Mouse (Mus musculus): Measurements from ENCODE around the gene Gpld1. TPM values are rescaled to one million over a fixed set of nuclear protein-coding genes. Genes with fewer than 3 reads are reported as not detected.

The Gpld1 gene
- polyA plus RNA-seq, 1 experiment from 2014 or later = 0.89 TPM

DNA sequence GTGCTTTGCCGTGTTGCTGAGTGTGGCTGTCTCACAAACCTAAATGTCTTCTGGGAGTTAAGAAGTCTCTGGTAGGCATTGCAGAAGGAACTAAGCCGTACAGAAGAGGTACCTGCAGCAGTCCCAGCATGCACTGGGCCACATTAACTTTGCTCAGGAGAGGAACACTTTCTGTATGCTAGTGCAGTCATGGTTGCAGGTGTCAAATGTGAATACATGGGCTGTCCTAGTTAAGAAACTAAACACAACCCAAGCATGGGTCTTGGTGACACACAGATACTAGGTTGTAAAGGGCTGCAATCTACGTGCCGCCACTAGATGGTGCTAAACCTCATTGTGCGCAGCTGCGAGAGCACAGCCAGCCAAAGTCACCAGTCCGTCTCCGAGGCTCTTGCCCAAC lies 64.2 kb downstream of the Gpld1 start:
- no peaks in the 10 kb centered on the region for H3K27me3 ChIP-seq
- ChIA-PET POLR2A (no interaction called here), CTCF (no interaction called here)
- peak; percentile 69 for TF ChIP-seq CTCF (IDR thresholded peaks at IDR 0.05)
- in situ Hi-C loops (cut with MboI; ENCODE audit: low pct_unique_long_range_greater_than_20kb) = no loop called here
- DNase-seq (ENCODE audit: low read depth, low spot score) (no peak), ATAC-seq (no peak)

DNA sequence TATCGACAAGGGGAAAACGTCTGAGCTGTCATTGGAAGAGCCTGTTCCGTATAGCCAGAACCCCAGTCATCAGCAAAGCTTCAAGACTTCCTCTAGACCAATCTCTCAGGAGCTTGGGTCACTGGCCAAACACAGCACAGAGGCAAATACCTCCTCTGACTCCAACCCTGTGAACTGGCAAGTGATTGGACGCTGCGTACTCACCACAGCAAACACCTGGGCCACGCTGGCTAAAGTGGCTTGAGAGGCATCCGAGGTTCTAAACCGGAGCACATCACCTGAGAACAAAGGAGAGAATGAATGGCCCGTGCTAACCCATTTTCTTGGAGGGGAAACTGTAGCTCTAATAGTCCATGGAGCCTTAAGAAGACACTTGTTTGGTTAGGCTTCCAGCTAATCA lies 75.4 kb downstream of the Gpld1 start:
- in situ Hi-C loops (cut with MboI; ENCODE audit: low pct_unique_long_range_greater_than_20kb) = no loop called here
- no peak for ATAC-seq
- ChIA-PET CTCF (interaction anchor here (2.6 to 3.3 kb wide), 2 partner anchors 29 to 97 kb away, joined by 6 to 13 read pairs; no protein-coding TSS in a partner anchor), POLR2A (interaction anchor here (0.7 to 2.2 kb wide), 4 partner anchors 13 to 104 kb away, joined by 3 to 6 read pairs (median 5); no protein-coding TSS in a partner anchor)
- no peaks in the 10 kb centered on the region for H3K27me3 ChIP-seq
- no peak for DNase-seq (ENCODE audit: low read depth, low spot score)
- no peak for TF ChIP-seq CTCF (IDR thresholded peaks at IDR 0.05)

GRCm38 (mm10) chr13:25019793-25020539 lies 77.0 kb downstream of the Gpld1 start, which contains the start of gene Mrs2:
TSS of gene Mrs2 (minus strand) at chr13:25020379.
- DNase-seq (ENCODE audit: low read depth, low spot score) (peak; percentile 48), ATAC-seq (peak; percentile 70)
- CTCF ChIA-PET = interaction anchor here (1.8 to 3.3 kb wide), 2 partner anchors 66 to 96 kb away, joined by 3 to 13 read pairs; no protein-coding TSS in a partner anchor
- in situ Hi-C loops (cut with MboI; ENCODE audit: low pct_unique_long_range_greater_than_20kb) = loop anchor here (10.0 kb wide), 2 partner anchors 95 to 325 kb away; no protein-coding TSS in a partner anchor
- POLR2A ChIA-PET = interaction anchor here (0.6 to 2.2 kb wide), 4 partner anchors 35 to 96 kb away, joined by 3 to 6 read pairs (median 5); no protein-coding TSS in a partner anchor
- no peaks in the 10 kb centered on the region for H3K27me3 ChIP-seq
- no peak for TF ChIP-seq CTCF (IDR thresholded peaks at IDR 0.05)

- POLR2A ChIA-PET = interaction anchor here (1.1 to 2.2 kb wide), 3 partner anchors 34 to 95 kb away, joined by 4 to 6 read pairs (median 6); no protein-coding TSS in a partner anchor
- no peak for DNase-seq (ENCODE audit: low read depth, low spot score)
- no peak for TF ChIP-seq CTCF (IDR thresholded peaks at IDR 0.05)
- CTCF ChIA-PET = interaction anchor here (0.7 to 3.3 kb wide), 3 partner anchors 65 to 111 kb away, joined by 3 to 13 read pairs (median 3); no protein-coding TSS in a partner anchor
- H3K27me3 ChIP-seq = no peaks in the 10 kb centered on the region
- ATAC-seq = no peak
- in situ Hi-C loops (cut with MboI; ENCODE audit: low pct_unique_long_range_greater_than_20kb) = loop anchor here (10.0 kb wide), 2 partner anchors 94 to 324 kb away; no protein-coding TSS in a partner anchor
Measured at GRCm38 (mm10) chr13:25020540-25020892, 77.6 kb downstream of the Gpld1 start.

GRCm38 (mm10) chr13:25022386-25022785 lies 79.4 kb downstream of the Gpld1 start:
- no peak for TF ChIP-seq CTCF (IDR thresholded peaks at IDR 0.05)
- CTCF ChIA-PET = interaction anchor here (0.8 to 2.0 kb wide), 2 partner anchors 22 to 93 kb away, joined by 3 to 8 read pairs; no protein-coding TSS in a partner anchor
- no peaks in the 10 kb centered on the region for H3K27me3 ChIP-seq
- in situ Hi-C loops (cut with MboI; ENCODE audit: low pct_unique_long_range_greater_than_20kb) = loop anchor here (10.0 kb wide), 2 partner anchors 92 to 322 kb away; no protein-coding TSS in a partner anchor
- POLR2A ChIA-PET = interaction anchor here (1.4 kb wide), 1 partner anchor 32 kb away, joined by 4 read pairs; no protein-coding TSS in a partner anchor
- DNase-seq (ENCODE audit: low read depth, low spot score) (no peak), ATAC-seq (no peak)

DNA sequence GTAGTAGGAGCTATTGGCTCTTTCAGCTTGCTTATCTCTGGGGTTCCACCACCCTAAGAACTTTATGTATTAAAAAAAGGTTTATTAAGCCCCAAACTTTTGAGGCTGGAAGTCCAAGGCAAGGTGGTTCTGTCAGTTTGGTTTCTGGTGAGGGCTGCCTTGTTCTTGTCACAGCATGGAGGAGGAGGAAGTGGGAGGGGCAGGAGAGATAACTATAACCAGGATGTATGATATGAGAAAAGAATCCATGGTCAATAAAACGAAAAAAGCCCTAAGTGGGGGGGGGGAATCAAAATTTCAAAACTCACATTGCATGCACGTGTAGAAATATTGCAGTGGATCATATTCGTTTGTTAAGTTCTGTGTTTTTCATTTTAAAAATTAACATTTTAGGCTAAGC lies 80.2 kb downstream of the Gpld1 start:
- DNase-seq (ENCODE audit: low read depth, low spot score) = no peak
- no peak for TF ChIP-seq CTCF (IDR thresholded peaks at IDR 0.05)
- in situ Hi-C loops (cut with MboI; ENCODE audit: low pct_unique_long_range_greater_than_20kb) = loop anchor here (10.0 kb wide), 2 partner anchors 92 to 322 kb away; no protein-coding TSS in a partner anchor
- ATAC-seq = no peak
- H3K27me3 ChIP-seq = no peaks in the 10 kb centered on the region
- ChIA-PET CTCF (interaction anchor here (2.0 kb wide), 1 partner anchor 93 kb away, joined by 8 read pairs; no protein-coding TSS in a partner anchor), POLR2A (interaction anchor here (1.4 kb wide), 1 partner anchor 31 kb away, joined by 4 read pairs; no protein-coding TSS in a partner anchor)

DNA sequence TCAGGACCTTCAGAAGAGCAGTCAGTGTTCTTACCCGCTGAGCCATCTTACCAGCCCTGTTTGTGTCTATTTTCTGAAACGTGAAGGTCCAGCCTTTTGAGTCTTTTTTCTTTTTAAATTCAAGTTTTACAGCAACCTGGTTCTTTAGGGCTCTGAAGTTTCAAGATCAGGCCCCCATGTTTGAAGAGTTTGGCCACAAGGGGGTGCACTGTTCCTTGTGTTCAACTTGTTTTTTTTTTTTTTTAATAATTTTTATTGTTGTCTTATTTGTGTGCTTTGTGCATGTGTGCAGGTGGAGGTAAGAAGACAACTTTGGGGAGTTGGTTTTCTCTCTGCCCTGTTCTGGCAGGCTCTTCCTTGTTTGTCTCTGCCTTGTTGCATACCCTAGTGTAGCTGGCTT lies 81.7 kb downstream of the Gpld1 start:
- in situ Hi-C loops (cut with MboI; ENCODE audit: low pct_unique_long_range_greater_than_20kb) = loop anchor here (10.0 kb wide), 2 partner anchors 90 to 320 kb away; no protein-coding TSS in a partner anchor
- peak; percentile 64 for TF ChIP-seq CTCF (IDR thresholded peaks at IDR 0.05)
- ChIA-PET POLR2A (interaction anchor here (0.7 to 1.7 kb wide), 4 partner anchors 33 to 147 kb away, joined by 4 to 11 read pairs (median 4); no protein-coding TSS in a partner anchor), CTCF (interaction anchor here (0.7 to 2.6 kb wide), 12 partner anchors 13 to 312 kb away, joined by 3 to 15 read pairs (median 4); no protein-coding TSS in a partner anchor)
- ATAC-seq = no peak
- H3K27me3 ChIP-seq = no peaks in the 10 kb centered on the region
- no peak for DNase-seq (ENCODE audit: low read depth, low spot score)

DNA sequence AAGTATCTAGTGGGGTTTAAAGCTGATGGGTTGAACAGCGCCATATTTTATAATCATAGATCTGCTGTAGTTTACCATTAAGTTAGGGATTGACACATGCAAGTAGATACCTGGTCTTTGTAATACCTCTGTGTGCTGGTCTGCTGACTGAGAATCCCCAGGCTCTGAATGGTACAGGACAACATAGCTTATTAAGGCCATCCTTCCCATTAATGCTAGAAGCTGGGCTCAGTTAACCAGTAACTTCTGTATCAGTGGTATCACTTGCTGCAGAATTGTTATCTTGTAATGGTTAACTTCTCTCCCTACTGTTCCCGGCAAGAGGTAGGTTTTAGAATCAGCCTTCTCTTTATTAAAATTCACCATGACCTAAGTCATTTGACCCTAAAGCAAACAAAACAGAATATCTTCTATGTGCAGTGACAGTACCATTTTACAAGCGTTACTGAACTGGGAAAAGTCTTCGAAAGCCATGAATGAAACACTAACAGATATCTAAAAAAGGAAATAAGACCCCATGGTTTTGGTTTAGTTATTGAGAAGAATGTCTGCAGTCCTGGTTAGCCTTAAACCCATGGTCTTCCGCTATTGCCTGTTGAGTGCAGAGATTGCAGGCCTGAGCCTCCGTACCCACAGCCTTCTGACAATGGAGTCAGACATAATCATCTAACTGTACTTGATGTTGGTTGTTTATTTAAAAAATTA lies 83.6 kb downstream of the Gpld1 start:
- no peaks in the 10 kb centered on the region for H3K27me3 ChIP-seq
- ChIA-PET POLR2A (no interaction called here), CTCF (interaction anchor here (1.0 to 2.6 kb wide), 3 partner anchors 11 to 94 kb away, joined by 3 to 14 read pairs (median 4); no protein-coding TSS in a partner anchor)
- no peak for TF ChIP-seq CTCF (IDR thresholded peaks at IDR 0.05)
- in situ Hi-C loops (cut with MboI; ENCODE audit: low pct_unique_long_range_greater_than_20kb) = loop anchor here (10.0 kb wide), 2 partner anchors 88 to 318 kb away; no protein-coding TSS in a partner anchor
- DNase-seq (ENCODE audit: low read depth, low spot score) (no peak), ATAC-seq (no peak)

DNA sequence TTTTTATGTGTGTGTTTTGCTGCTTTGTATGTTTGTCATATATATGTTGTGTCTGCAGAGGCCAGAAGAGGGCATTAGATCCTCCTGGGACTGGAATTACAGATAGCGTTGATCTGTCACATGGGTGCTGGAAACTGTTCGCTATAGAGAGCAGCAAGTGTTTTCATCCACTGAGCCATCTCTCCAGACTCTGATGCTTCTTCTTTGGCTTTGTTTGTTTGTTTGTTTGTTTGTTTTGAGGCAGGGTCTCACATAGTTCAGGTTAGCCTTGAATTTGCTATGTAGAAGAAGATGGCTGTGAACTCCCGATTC lies 84.1 kb downstream of the Gpld1 start:
- TF ChIP-seq CTCF (IDR thresholded peaks at IDR 0.05) = peak; percentile 32
- ChIA-PET CTCF (interaction anchor here (0.7 kb wide), 1 partner anchor 10 kb away, joined by 3 read pairs; no protein-coding TSS in a partner anchor), POLR2A (no interaction called here)
- ATAC-seq (no peak), DNase-seq (ENCODE audit: low read depth, low spot score) (no peak)
- H3K27me3 ChIP-seq = no peaks in the 10 kb centered on the region
- in situ Hi-C loops (cut with MboI; ENCODE audit: low pct_unique_long_range_greater_than_20kb) = loop anchor here (10.0 kb wide), 2 partner anchors 88 to 318 kb away; no protein-coding TSS in a partner anchor

GRCm38 (mm10) chr13:25039488-25039887 lies 96.5 kb downstream of the Gpld1 start:
- H3K27me3 ChIP-seq = no peaks in the 10 kb centered on the region
- ATAC-seq (no peak), DNase-seq (ENCODE audit: low read depth, low spot score) (no peak)
- TF ChIP-seq CTCF (IDR thresholded peaks at IDR 0.05) = no peak
- POLR2A ChIA-PET = interaction anchor here (0.6 to 1.5 kb wide), 2 partner anchors 15 to 76 kb away, joined by 3 to 5 read pairs; no protein-coding TSS in a partner anchor
- in situ Hi-C loops (cut with MboI; ENCODE audit: low pct_unique_long_range_greater_than_20kb) = no loop called here
- CTCF ChIA-PET = interaction anchor here (0.6 to 2.1 kb wide), 2 partner anchors 8 to 41 kb away, joined by 3 to 7 read pairs; no protein-coding TSS in a partner anchor

Other genes with a start within 250 kb of the Gpld1 start
- gene Armh2, start 201.9 kb upstream of the Gpld1 start, polyA plus RNA-seq (2021) = not detected
- 61.1 TPM for gene Gmnn, start 181.2 kb upstream of the Gpld1 start, polyA plus RNA-seq (2021)
- 129 TPM for gene BC005537, start 141.5 kb upstream of the Gpld1 start, polyA plus RNA-seq (2021)
- 132 TPM for gene Acot13, start 111.6 kb upstream of the Gpld1 start, polyA plus RNA-seq (2021)
- gene Tdp2, start 111.5 kb upstream of the Gpld1 start, polyA plus RNA-seq (2021) = 33.8 TPM
- 0.19 TPM for gene D130043K22Rik, start 98.0 kb upstream of the Gpld1 start, polyA plus RNA-seq (2021)
- 15.6 TPM for gene Aldh5a1, start 5.5 kb upstream of the Gpld1 start, polyA plus RNA-seq (2021)
- gene Mrs2, start 77.2 kb downstream of the Gpld1 start, polyA plus RNA-seq (2021) = 64.2 TPM
- 296 TPM for gene Dcdc2a, start 112.9 kb downstream of the Gpld1 start, polyA plus RNA-seq (2021)